ENCODE assay signal across 21 mouse cellular contexts in genomic region chr8:25410536-25410935, GRCm38 (mm10).
A peak's percentile ranks its signal among the peaks of the same experiment; 100 is the strongest.
DNase-seq lines count a peak whose midpoint lies in the region; ATAC-seq and TF ChIP-seq lines count a peak whose summit lies in the region.
"Had no signal": no experiment of that assay in that cellular context is flagged by ENCODE, and none has a peak within 500 bp of the region (broad histone marks: within the 10 kb centered on the region; RNA-seq: fewer than 3 reads in every experiment).

No protein-coding gene starts in this region.

- 0 out of 2 replicates have a peak, but pooled peaks have one; percentile 29 for ATAC-seq in hindbrain, postnatal 0 days
- no peak for ATAC-seq in hindbrain, embryonic 13.5 days (ENCODE audit: low FRiP score)
- ATAC-seq: forebrain, embryonic 15.5 days; intestine, embryonic 15.5 days had no signal

- no peaks in the 10 kb centered on the region for H3K4me1 ChIP-seq in hindbrain, postnatal 0 days (ENCODE audit: insufficient read depth, low read length)
- H3K4me1 ChIP-seq in hindbrain, embryonic 13.5 days (replicated peaks) = no peaks in the 10 kb centered on the region
- H3K4me1 ChIP-seq: embryonic facial prominence, embryonic 15.5 days; forebrain, embryonic 10.5 days; forebrain, embryonic 15.5 days; intestine, embryonic 15.5 days had no signal

- H3K36me3 ChIP-seq in hindbrain, postnatal 0 days (ENCODE audit: insufficient read depth, low read length) = no peaks in the 10 kb centered on the region
- H3K36me3 ChIP-seq in hindbrain, embryonic 13.5 days = no peaks in the 10 kb centered on the region
- H3K36me3 ChIP-seq: embryonic facial prominence, embryonic 15.5 days; forebrain, embryonic 10.5 days; forebrain, embryonic 15.5 days; heart, embryonic 10.5 days; intestine, embryonic 15.5 days had no signal

- TF ChIP-seq CTCF in hindbrain, postnatal 0 days (IDR thresholded peaks at IDR 0.05; ENCODE audit: low read depth) = no peak
- no peak for TF ChIP-seq CTCF in brain, embryonic 14.5 days (IDR thresholded peaks at IDR 0.05; ENCODE audit: borderline replicate concordance, extremely low read depth, insufficient read depth, insufficient read length)

- no peak overlapping the region for H3K4me2 ChIP-seq in hindbrain, postnatal 0 days (ENCODE audit: low read depth, low read length)
- H3K4me2 ChIP-seq in hindbrain, embryonic 13.5 days = no peak overlapping the region
- H3K4me2 ChIP-seq: embryonic facial prominence, embryonic 15.5 days; forebrain, embryonic 15.5 days; intestine, embryonic 15.5 days had no signal

- H3K4me3 ChIP-seq in hindbrain, postnatal 0 days (ENCODE audit: low read length) = no peak overlapping the region
- H3K4me3 ChIP-seq in hindbrain, embryonic 13.5 days = no peak overlapping the region
- H3K4me3 ChIP-seq: embryonic facial prominence, embryonic 15.5 days; erythroblast, embryonic 14.5 days; forebrain, embryonic 10.5 days; forebrain, embryonic 15.5 days; heart, embryonic 10.5 days; intestine, embryonic 15.5 days had no signal

- H3K27me3 ChIP-seq in hindbrain, postnatal 0 days (ENCODE audit: insufficient read depth, low read length) = no peaks in the 10 kb centered on the region
- H3K27me3 ChIP-seq in hindbrain, embryonic 13.5 days = no peaks in the 10 kb centered on the region
- H3K27me3 ChIP-seq: embryonic facial prominence, embryonic 15.5 days; forebrain, embryonic 15.5 days; intestine, embryonic 15.5 days had no signal

- TF ChIP-seq POLR2A in brain, embryonic 14.5 days (IDR thresholded peaks at IDR 0.05; ENCODE audit: borderline replicate concordance, extremely low read depth, insufficient read depth, insufficient read length, poor library complexity, severe bottlenecking) = no peak

- WGBS in hindbrain, postnatal 0 days = 83% methylated on average over 5 of the region's 5 CpGs
- 95% methylated on average over 5 of the region's 5 CpGs for WGBS in hindbrain, embryonic 13.5 days

- H3K9me3 ChIP-seq in hindbrain, postnatal 0 days (ENCODE audit: low read length) = no peaks in the 10 kb centered on the region
- H3K9me3 ChIP-seq in hindbrain, embryonic 13.5 days = no peaks in the 10 kb centered on the region
- H3K9me3 ChIP-seq: embryonic facial prominence, embryonic 15.5 days; forebrain, embryonic 15.5 days; heart, embryonic 10.5 days; intestine, embryonic 15.5 days had no signal

- H3K9ac ChIP-seq in hindbrain, postnatal 0 days (replicated peaks; ENCODE audit: low read length) = no peak overlapping the region
- H3K9ac ChIP-seq in hindbrain, embryonic 13.5 days = no peak overlapping the region
- H3K9ac ChIP-seq: embryonic facial prominence, embryonic 15.5 days; forebrain, embryonic 15.5 days; intestine, embryonic 15.5 days had no signal

- peak; percentile 38 to 57 for DNase-seq in cerebellum, postnatal 14 days
- no peak for DNase-seq in cerebellum, adult 11-12 months
- DNase-seq in hindbrain, postnatal 0 days (ENCODE audit: low spot score) = no peak
- DNase-seq in brain, adult 2 months (ENCODE audit: low read depth, low spot score) = peak; percentile 41
- DNase-seq in brain, embryonic 14.5 days (ENCODE audit: low read depth) = peak; percentile 14
- DNase-seq: adrenal gland, adult 2 months; adrenal gland, postnatal 25 days; cerebellum, adult 11 months; embryo, embryonic 11 days; gastrocnemius, postnatal 10 days; heart, adult 18-20 months; heart, postnatal 10 days; heart, postnatal 4 days; kidney, adult 2 months had no signal

- H3K27ac ChIP-seq in hindbrain, postnatal 0 days = no peak overlapping the region
- no peak overlapping the region for H3K27ac ChIP-seq in hindbrain, embryonic 13.5 days
- H3K27ac ChIP-seq: embryonic facial prominence, embryonic 15.5 days; forebrain, embryonic 10.5 days; forebrain, embryonic 15.5 days; heart, embryonic 10.5 days; intestine, embryonic 15.5 days had no signal

Comparison
In these comparisons a context has a peak if more than half of its experiments do, and no peak if none do; other contexts are left out.
1. DNase-seq: peak in cerebellum, postnatal 14 days (2 of 2), brain, adult 2 months (single experiment) and brain, embryonic 14.5 days (single experiment); none in cerebellum, adult 11-12 months (single experiment) and hindbrain, postnatal 0 days (single experiment).